Mouse (Mus musculus): Measurements from ENCODE around the gene Klhl23. TPM values are rescaled to one million over a fixed set of nuclear protein-coding genes. Genes with fewer than 3 reads are reported as not detected.

The Klhl23 gene
- polyA plus RNA-seq, 1 experiment from 2014 or later = 24.7 TPM

GRCm38 (mm10) chr2:69837996-69838395 is 16.3 kb downstream of the Klhl23 start:
- Histone ChIP-seq H3K27me3 (replicated peaks; ENCODE audit: low read depth, poor library complexity, severe bottlenecking) (no peaks in the 10 kb centered on the region), H3K36me3 (replicated peaks) (peaks cover 41% of the 10 kb centered on the region), H3K27ac (replicated peaks) (no peak overlapping the region), H3K4me1 (peaks cover 4% of the 10 kb centered on the region), H3K9me3 (no peaks in the 10 kb centered on the region), H3K4me3 (no peak overlapping the region)
- 37% methylated on average over 3 of the region's 3 CpGs for WGBS
- no peak for DNase-seq (ENCODE audit: low spot score)

GRCm38 (mm10) chr2:69838707-69839106 is 17.0 kb downstream of the Klhl23 start:
- H3K4me1 ChIP-seq = peaks cover 4% of the 10 kb centered on the region

GRCm38 (mm10) chr2:69840261-69840660 is 18.5 kb downstream of the Klhl23 start:
- Histone ChIP-seq H3K36me3 (replicated peaks) (peaks cover 19% of the 10 kb centered on the region), H3K9me3 (no peaks in the 10 kb centered on the region), H3K27ac (replicated peaks) (no peak overlapping the region), H3K27me3 (replicated peaks; ENCODE audit: low read depth, poor library complexity, severe bottlenecking) (no peaks in the 10 kb centered on the region), H3K4me3 (no peak overlapping the region), H3K4me1 (peaks cover 4% of the 10 kb centered on the region)
- no peak for DNase-seq (ENCODE audit: low spot score)
- 33% methylated on average over 6 of the region's 6 CpGs for WGBS

More at GRCm38 (mm10) chr2:69838707-69839106, 17.0 kb downstream of the Klhl23 start:
- DNase-seq (ENCODE audit: low spot score) = no peak
- peaks cover 34% of the 10 kb centered on the region for H3K36me3 ChIP-seq (replicated peaks)
- no peak overlapping the region for H3K4me3 ChIP-seq
- no peaks in the 10 kb centered on the region for H3K27me3 ChIP-seq (replicated peaks; ENCODE audit: low read depth, poor library complexity, severe bottlenecking)
- no peaks in the 10 kb centered on the region for H3K9me3 ChIP-seq
- no peak overlapping the region for H3K27ac ChIP-seq (replicated peaks)

- no peak for DNase-seq (ENCODE audit: low spot score)
- Histone ChIP-seq H3K36me3 (replicated peaks) (no peaks in the 10 kb centered on the region), H3K27ac (replicated peaks) (no peak overlapping the region; the same call in 1 of the 2 replicates), H3K27me3 (replicated peaks; ENCODE audit: low read depth, poor library complexity, severe bottlenecking) (no peaks in the 10 kb centered on the region), H3K4me3 (no peak overlapping the region), H3K9me3 (no peaks in the 10 kb centered on the region), H3K4me1 (peaks cover 3% of the 10 kb centered on the region; the same call in 1 of the 2 replicates)
- WGBS = 68% methylated on average over 6 of the region's 6 CpGs
These were observed 27.5 kb downstream of the Klhl23 start for GRCm38 (mm10) chr2:69849215-69849614.

GRCm38 (mm10) chr2:69851427-69852058 is 29.8 kb downstream of the Klhl23 start:
- WGBS = 58% methylated on average over 2 of the region's 2 CpGs

DNA sequence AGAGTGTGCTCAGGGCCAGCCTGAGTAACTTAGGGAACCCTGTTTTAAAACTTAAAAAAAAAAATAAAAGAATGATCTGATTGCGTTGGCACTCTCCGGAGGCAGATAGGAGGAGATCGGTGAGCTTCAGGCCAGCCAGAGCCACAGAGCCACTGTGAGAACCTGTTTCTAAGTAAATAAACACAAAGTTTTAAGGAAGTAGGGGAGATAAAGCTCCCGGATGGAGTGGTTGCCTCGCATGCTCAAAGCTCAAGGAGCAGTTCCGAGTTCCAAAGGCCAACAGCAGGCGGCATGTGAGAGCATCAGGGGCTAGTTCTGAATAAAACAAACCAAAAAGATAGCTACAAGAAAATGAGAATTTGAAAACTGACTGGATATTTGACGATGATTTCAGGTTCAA is 34.6 kb downstream of the Klhl23 start:
- no peaks in the 10 kb centered on the region for H3K27me3 ChIP-seq (replicated peaks; ENCODE audit: low read depth, poor library complexity, severe bottlenecking)
- 69% methylated on average over 8 of the region's 8 CpGs for WGBS
- no peaks in the 10 kb centered on the region for H3K36me3 ChIP-seq (replicated peaks)

More at GRCm38 (mm10) chr2:69851427-69852058, 29.8 kb downstream of the Klhl23 start:
- Histone ChIP-seq H3K4me3 (no peak overlapping the region), H3K9me3 (no peaks in the 10 kb centered on the region), H3K36me3 (replicated peaks) (no peaks in the 10 kb centered on the region), H3K27ac (replicated peaks) (no peak overlapping the region), H3K4me1 (peaks cover 3% of the 10 kb centered on the region; the same call in 1 of the 2 replicates), H3K27me3 (replicated peaks; ENCODE audit: low read depth, poor library complexity, severe bottlenecking) (no peaks in the 10 kb centered on the region)
- no peak for DNase-seq (ENCODE audit: low spot score)

GRCm38 (mm10) chr2:69857882-69858281 is 36.1 kb downstream of the Klhl23 start:
- DNase-seq (ENCODE audit: low spot score) = no peak
- 95% methylated on average over 1 of the region's 1 CpGs for WGBS
- H3K4me3 ChIP-seq = no peak overlapping the region
- H3K36me3 ChIP-seq (replicated peaks) = no peaks in the 10 kb centered on the region
- H3K9me3 ChIP-seq = no peaks in the 10 kb centered on the region
- H3K27ac ChIP-seq (replicated peaks) = no peak overlapping the region
- peaks cover 8% of the 10 kb centered on the region for H3K4me1 ChIP-seq
- H3K27me3 ChIP-seq (replicated peaks; ENCODE audit: low read depth, poor library complexity, severe bottlenecking) = no peaks in the 10 kb centered on the region

More for the DNA sequence above, 34.6 kb downstream of the Klhl23 start:
- H3K4me3 ChIP-seq = no peak overlapping the region
- H3K27ac ChIP-seq (replicated peaks) = no peak overlapping the region
- peaks cover 5% of the 10 kb centered on the region; the same call in 1 of the 2 replicates for H3K4me1 ChIP-seq
- no peak for DNase-seq (ENCODE audit: low spot score)
- no peaks in the 10 kb centered on the region for H3K9me3 ChIP-seq

GRCm38 (mm10) chr2:69860972-69861452 is 39.3 kb downstream of the Klhl23 start:
- Histone ChIP-seq H3K27ac (replicated peaks) (peak overlapping the region; percentile 97), H3K4me1 (peaks cover 16% of the 10 kb centered on the region), H3K9me3 (no peaks in the 10 kb centered on the region), H3K4me3 (peak overlapping the region; percentile 98), H3K27me3 (replicated peaks; ENCODE audit: low read depth, poor library complexity, severe bottlenecking) (no peaks in the 10 kb centered on the region), H3K36me3 (replicated peaks) (peaks cover 19% of the 10 kb centered on the region)
- 13% methylated on average over 13 of the region's 13 CpGs for WGBS
- no peak for DNase-seq (ENCODE audit: low spot score)

- Histone ChIP-seq H3K4me1 (peaks cover 16% of the 10 kb centered on the region), H3K9me3 (no peaks in the 10 kb centered on the region), H3K27me3 (replicated peaks; ENCODE audit: low read depth, poor library complexity, severe bottlenecking) (no peaks in the 10 kb centered on the region), H3K27ac (replicated peaks) (peak within 1 kb of the TSS; percentile 97), H3K4me3 (peak within 1 kb of the TSS; percentile 98), H3K36me3 (replicated peaks) (peaks cover 24% of the 10 kb centered on the region)
- under 1% methylated on average over 66 of the region's 66 CpGs for WGBS
- peak; percentile 95 for DNase-seq (ENCODE audit: low spot score)
These were observed 39.8 kb downstream of the Klhl23 start, which contains the start of gene Ssb for GRCm38 (mm10) chr2:69861485-69862091. Ssb (plus strand) TSS chr2:69861562.

DNA sequence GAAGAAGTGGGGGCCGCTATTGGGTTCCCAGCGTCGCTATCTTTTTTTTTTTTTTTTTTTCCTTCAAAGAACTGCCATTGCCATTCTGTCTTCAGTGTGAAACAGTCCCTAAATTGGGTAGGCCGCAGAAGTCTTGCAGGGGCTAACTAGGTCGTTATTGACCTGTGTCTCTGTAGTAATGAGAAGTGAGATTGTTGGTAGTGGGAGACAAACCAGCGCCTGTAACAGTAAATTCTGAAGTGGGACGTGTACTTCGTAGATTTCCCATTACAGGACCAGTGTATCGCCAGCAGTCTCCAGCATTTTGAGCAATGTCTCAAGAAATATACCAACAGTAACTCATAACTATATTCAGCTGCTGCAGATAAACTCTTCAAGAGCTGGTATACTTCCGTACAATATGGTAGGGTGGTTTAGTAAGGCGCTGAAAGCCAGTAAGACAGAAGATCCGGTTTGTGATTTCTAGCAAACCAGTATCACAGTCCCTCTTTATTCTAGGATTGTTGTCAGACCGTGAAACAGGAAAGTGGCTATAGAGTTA is 40.4 kb downstream of the Klhl23 start:
- peak overlapping the region; percentile 98 for H3K4me3 ChIP-seq
- H3K27ac ChIP-seq (replicated peaks) = peak overlapping the region; percentile 97
- H3K4me1 ChIP-seq = peaks cover 16% of the 10 kb centered on the region
- peaks cover 30% of the 10 kb centered on the region for H3K36me3 ChIP-seq (replicated peaks)
- 5% methylated on average over 13 of the region's 13 CpGs for WGBS
- no peaks in the 10 kb centered on the region for H3K27me3 ChIP-seq (replicated peaks; ENCODE audit: low read depth, poor library complexity, severe bottlenecking)
- no peak for DNase-seq (ENCODE audit: low spot score)
- no peaks in the 10 kb centered on the region for H3K9me3 ChIP-seq

GRCm38 (mm10) chr2:69883990-69884391 is 62.2 kb downstream of the Klhl23 start:
- peaks cover 26% of the 10 kb centered on the region for H3K36me3 ChIP-seq (replicated peaks)
- WGBS = 65% methylated on average over 2 of the region's 2 CpGs
- H3K4me1 ChIP-seq = peaks cover 11% of the 10 kb centered on the region
- DNase-seq (ENCODE audit: low spot score) = no peak
- H3K9me3 ChIP-seq = no peaks in the 10 kb centered on the region
- no peaks in the 10 kb centered on the region for H3K27me3 ChIP-seq (replicated peaks; ENCODE audit: low read depth, poor library complexity, severe bottlenecking)
- H3K4me3 ChIP-seq = no peak overlapping the region
- H3K27ac ChIP-seq (replicated peaks) = no peak overlapping the region

DNA sequence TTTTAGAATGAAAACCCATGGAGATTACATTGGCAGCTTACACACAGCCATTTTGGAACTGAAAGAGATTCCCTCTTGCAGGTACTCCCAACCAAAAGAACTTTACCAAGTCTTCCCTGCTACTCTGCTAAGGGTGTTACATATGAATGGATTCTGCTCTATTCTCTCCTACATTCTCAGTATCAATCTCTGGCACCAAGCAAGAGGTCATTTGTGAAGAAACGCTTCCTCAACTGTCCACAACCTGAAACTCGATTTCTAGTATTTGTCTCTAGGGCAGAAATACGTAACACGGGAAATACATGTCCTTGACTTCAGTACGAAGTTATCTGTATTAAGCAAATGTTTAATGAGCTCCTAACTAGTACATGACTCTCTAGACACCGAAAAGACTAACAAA is 62.8 kb downstream of the Klhl23 start:
- Histone ChIP-seq H3K36me3 (replicated peaks) (peaks cover 20% of the 10 kb centered on the region; the same call in 1 of the 2 replicates), H3K4me1 (peaks cover 11% of the 10 kb centered on the region), H3K4me3 (peak overlapping the region; percentile 67), H3K27me3 (replicated peaks; ENCODE audit: low read depth, poor library complexity, severe bottlenecking) (no peaks in the 10 kb centered on the region), H3K9me3 (no peaks in the 10 kb centered on the region), H3K27ac (replicated peaks) (no peak overlapping the region)
- 62% methylated on average over 6 of the region's 6 CpGs for WGBS
- DNase-seq (ENCODE audit: low spot score) = no peak

All from embryonic facial prominence, embryonic 10.5 days (tissue).